Mouse (Mus musculus): ENCODE data around the gene Ube2o. TPM values are rescaled to one million over a fixed set of nuclear protein-coding genes. Genes with fewer than 3 reads are reported as not detected.

Gene Ube2o
- polyA plus RNA-seq, 1 experiment from 2014 or later: 14.4 TPM

GRCm38 (mm10) chr11:116504516-116504915 is 76.7 kb downstream of the Ube2o start:
- Histone ChIP-seq H3K27ac (replicated peaks in 1 of 2; ENCODE audit: control insufficient read depth in 1 of 2, insufficient read depth in 1 of 2, low read depth in 2 of 2, low read length in 2 of 2) (no peak overlapping the region), H3K36me3 (ENCODE audit: control insufficient read depth, insufficient read depth, low read length) (no peaks in the 10 kb centered on the region), H3K4me1 (ENCODE audit: control insufficient read depth in 2 of 2, insufficient read depth in 2 of 2, low read length in 2 of 2) (no peaks in the 10 kb centered on the region), H3K9me3 (ENCODE audit: control insufficient read depth, low read length) (no peaks in the 10 kb centered on the region), H3K9ac (ENCODE audit: low read length) (no peak overlapping the region), H3K27me3 (ENCODE audit: control insufficient read depth, insufficient read depth, low read length) (no peaks in the 10 kb centered on the region), H3K4me3 (ENCODE audit: control insufficient read depth in 1 of 2, insufficient read depth in 1 of 2, low read depth in 1 of 2, low read length in 2 of 2) (no peak overlapping the region), H3K4me2 (ENCODE audit: low read length) (no peak overlapping the region)
- 82% methylated on average over 17 of the region's 17 CpGs for WGBS
- ATAC-seq (ENCODE audit: insufficient number of reproducible peaks, insufficient read depth, low FRiP score, low read depth): no peak

GRCm38 (mm10) chr11:116501005-116501746 is 80.1 kb downstream of the Ube2o start:
- Histone ChIP-seq H3K4me3 (ENCODE audit: control insufficient read depth in 1 of 2, insufficient read depth in 1 of 2, low read depth in 1 of 2, low read length in 2 of 2) (no peak overlapping the region), H3K9ac (ENCODE audit: low read length) (no peak overlapping the region), H3K27me3 (ENCODE audit: control insufficient read depth, insufficient read depth, low read length) (no peaks in the 10 kb centered on the region), H3K4me2 (ENCODE audit: low read length) (no peak overlapping the region), H3K4me1 (ENCODE audit: control insufficient read depth in 2 of 2, insufficient read depth in 2 of 2, low read length in 2 of 2) (no peaks in the 10 kb centered on the region; a peak in 1 of 4 replicates), H3K36me3 (ENCODE audit: control insufficient read depth, insufficient read depth, low read length) (no peaks in the 10 kb centered on the region), H3K9me3 (ENCODE audit: control insufficient read depth, low read length) (0 out of 2 replicates have a peak, but pooled peaks cover 2% of the 10 kb centered on the region), H3K27ac (replicated peaks in 1 of 2; ENCODE audit: control insufficient read depth in 1 of 2, insufficient read depth in 1 of 2, low read depth in 2 of 2, low read length in 2 of 2) (no peak overlapping the region)
- no peak for ATAC-seq (ENCODE audit: insufficient number of reproducible peaks, insufficient read depth, low FRiP score, low read depth)
- 27% methylated on average over 7 of the region's 7 CpGs for WGBS

- no peak overlapping the region for H3K9ac ChIP-seq (ENCODE audit: low read length)
- H3K9me3 ChIP-seq (ENCODE audit: control insufficient read depth, low read length): 0 out of 2 replicates have a peak, but pooled peaks cover 2% of the 10 kb centered on the region
- peak overlapping the region; percentile 71 for H3K4me2 ChIP-seq (ENCODE audit: low read length)
- H3K27me3 ChIP-seq (ENCODE audit: control insufficient read depth, insufficient read depth, low read length): no peaks in the 10 kb centered on the region
- H3K36me3 ChIP-seq (ENCODE audit: control insufficient read depth, insufficient read depth, low read length): no peaks in the 10 kb centered on the region
- WGBS: 37% methylated on average over 6 of the region's 6 CpGs
- H3K4me1 ChIP-seq (ENCODE audit: control insufficient read depth in 2 of 2, insufficient read depth in 2 of 2, low read length in 2 of 2): peaks cover 2 to 4% of the 10 kb centered on the region in 2 experiments
- H3K27ac ChIP-seq (replicated peaks in 1 of 2; ENCODE audit: control insufficient read depth in 1 of 2, insufficient read depth in 1 of 2, low read depth in 2 of 2, low read length in 2 of 2): no peak overlapping the region
- H3K4me3 ChIP-seq (ENCODE audit: control insufficient read depth in 1 of 2, insufficient read depth in 1 of 2, low read depth in 1 of 2, low read length in 2 of 2): peak overlapping the region in 1 of 2 experiments; percentile 34; a peak in 2 of 4 replicates
- ATAC-seq (ENCODE audit: insufficient number of reproducible peaks, insufficient read depth, low FRiP score, low read depth): no peak
These were observed 82.2 kb downstream of the Ube2o start for GRCm38 (mm10) chr11:116499018-116499417.

GRCm38 (mm10) chr11:116498596-116498995 is 82.7 kb downstream of the Ube2o start:
- Histone ChIP-seq H3K4me3 (ENCODE audit: control insufficient read depth in 1 of 2, insufficient read depth in 1 of 2, low read depth in 1 of 2, low read length in 2 of 2) (peak overlapping the region; percentile 34), H3K27me3 (ENCODE audit: control insufficient read depth, insufficient read depth, low read length) (no peaks in the 10 kb centered on the region), H3K27ac (replicated peaks in 1 of 2; ENCODE audit: control insufficient read depth in 1 of 2, insufficient read depth in 1 of 2, low read depth in 2 of 2, low read length in 2 of 2) (no peak overlapping the region), H3K9ac (ENCODE audit: low read length) (peak overlapping the region; percentile 56; the same call in 1 of the 2 replicates), H3K9me3 (ENCODE audit: control insufficient read depth, low read length) (0 out of 2 replicates have a peak, but pooled peaks cover 2% of the 10 kb centered on the region), H3K4me1 (ENCODE audit: control insufficient read depth in 2 of 2, insufficient read depth in 2 of 2, low read length in 2 of 2) (peaks cover 2 to 4% of the 10 kb centered on the region in 2 experiments), H3K36me3 (ENCODE audit: control insufficient read depth, insufficient read depth, low read length) (no peaks in the 10 kb centered on the region), H3K4me2 (ENCODE audit: low read length) (peak overlapping the region; percentile 71)
- ATAC-seq (ENCODE audit: insufficient number of reproducible peaks, insufficient read depth, low FRiP score, low read depth): no peak
- WGBS: 18% methylated on average over 34 of the region's 34 CpGs

- H3K4me3 ChIP-seq (ENCODE audit: control insufficient read depth in 1 of 2, insufficient read depth in 1 of 2, low read depth in 1 of 2, low read length in 2 of 2): no peak overlapping the region
These were observed 83.9 kb downstream of the Ube2o start for GRCm38 (mm10) chr11:116497313-116497712.

GRCm38 (mm10) chr11:116494474-116495174 is 86.6 kb downstream of the Ube2o start:
- peak overlapping the region; percentile 31 to 64 for H3K27ac ChIP-seq (replicated peaks in 1 of 2; ENCODE audit: control insufficient read depth in 1 of 2, insufficient read depth in 1 of 2, low read depth in 2 of 2, low read length in 2 of 2)
- H3K9me3 ChIP-seq (ENCODE audit: control insufficient read depth, low read length): 0 out of 2 replicates have a peak, but pooled peaks cover 2% of the 10 kb centered on the region
- H3K4me1 ChIP-seq (ENCODE audit: control insufficient read depth in 2 of 2, insufficient read depth in 2 of 2, low read length in 2 of 2): peaks cover 5 to 8% of the 10 kb centered on the region in 2 experiments
- H3K4me2 ChIP-seq (ENCODE audit: low read length): no peak overlapping the region
- no peak overlapping the region for H3K9ac ChIP-seq (ENCODE audit: low read length)
- no peaks in the 10 kb centered on the region for H3K36me3 ChIP-seq (ENCODE audit: control insufficient read depth, insufficient read depth, low read length)
- no peak for ATAC-seq (ENCODE audit: insufficient number of reproducible peaks, insufficient read depth, low FRiP score, low read depth)
- no peak overlapping the region for H3K4me3 ChIP-seq (ENCODE audit: control insufficient read depth in 1 of 2, insufficient read depth in 1 of 2, low read depth in 1 of 2, low read length in 2 of 2)
- H3K27me3 ChIP-seq (ENCODE audit: control insufficient read depth, insufficient read depth, low read length): no peaks in the 10 kb centered on the region
- 48% methylated on average over 13 of the region's 13 CpGs for WGBS

More at GRCm38 (mm10) chr11:116497313-116497712, 83.9 kb downstream of the Ube2o start:
- Histone ChIP-seq H3K9ac (ENCODE audit: low read length) (no peak overlapping the region), H3K4me2 (ENCODE audit: low read length) (no peak overlapping the region), H3K27ac (replicated peaks in 1 of 2; ENCODE audit: control insufficient read depth in 1 of 2, insufficient read depth in 1 of 2, low read depth in 2 of 2, low read length in 2 of 2) (no peak overlapping the region), H3K27me3 (ENCODE audit: control insufficient read depth, insufficient read depth, low read length) (no peaks in the 10 kb centered on the region), H3K4me1 (ENCODE audit: control insufficient read depth in 2 of 2, insufficient read depth in 2 of 2, low read length in 2 of 2) (peaks cover 2 to 4% of the 10 kb centered on the region in 2 experiments), H3K36me3 (ENCODE audit: control insufficient read depth, insufficient read depth, low read length) (no peaks in the 10 kb centered on the region), H3K9me3 (ENCODE audit: control insufficient read depth, low read length) (0 out of 2 replicates have a peak, but pooled peaks cover 2% of the 10 kb centered on the region)
- ATAC-seq (ENCODE audit: insufficient number of reproducible peaks, insufficient read depth, low FRiP score, low read depth): no peak
- WGBS: 50% methylated on average over 4 of the region's 4 CpGs

GRCm38 (mm10) chr11:116493795-116494252 is 87.4 kb downstream of the Ube2o start, which contains the start of gene Prpsap1:
Gene Prpsap1 (minus strand): TSS chr11:116494202.
- ATAC-seq (ENCODE audit: insufficient number of reproducible peaks, insufficient read depth, low FRiP score, low read depth): no peak
- Histone ChIP-seq H3K4me1 (ENCODE audit: control insufficient read depth in 2 of 2, insufficient read depth in 2 of 2, low read length in 2 of 2) (peaks cover 7 to 13% of the 10 kb centered on the region in 2 experiments), H3K27me3 (ENCODE audit: control insufficient read depth, insufficient read depth, low read length) (no peaks in the 10 kb centered on the region), H3K4me2 (ENCODE audit: low read length) (no peak within 1 kb of the TSS), H3K9ac (ENCODE audit: low read length) (no peak within 1 kb of the TSS), H3K9me3 (ENCODE audit: control insufficient read depth, low read length) (0 out of 2 replicates have a peak, but pooled peaks cover 2% of the 10 kb centered on the region), H3K4me3 (ENCODE audit: control insufficient read depth in 1 of 2, insufficient read depth in 1 of 2, low read depth in 1 of 2, low read length in 2 of 2) (no peak within 1 kb of the TSS), H3K27ac (replicated peaks in 1 of 2; ENCODE audit: control insufficient read depth in 1 of 2, insufficient read depth in 1 of 2, low read depth in 2 of 2, low read length in 2 of 2) (peak within 1 kb of the TSS; percentile 31 to 64), H3K36me3 (ENCODE audit: control insufficient read depth, insufficient read depth, low read length) (no peaks in the 10 kb centered on the region)
- WGBS: 22% methylated on average over 4 of the region's 4 CpGs

Measured in heart, embryonic 14.5 days (tissue).